Mouse (Mus musculus): Measurements from ENCODE around the gene Spdye4b. TPM values are rescaled to one million over a fixed set of nuclear protein-coding genes. Genes with fewer than 3 reads are reported as not detected.

The Spdye4b gene
- polyA plus RNA-seq, 1 experiment from 2014 or later, result 0.09 TPM

DNA sequence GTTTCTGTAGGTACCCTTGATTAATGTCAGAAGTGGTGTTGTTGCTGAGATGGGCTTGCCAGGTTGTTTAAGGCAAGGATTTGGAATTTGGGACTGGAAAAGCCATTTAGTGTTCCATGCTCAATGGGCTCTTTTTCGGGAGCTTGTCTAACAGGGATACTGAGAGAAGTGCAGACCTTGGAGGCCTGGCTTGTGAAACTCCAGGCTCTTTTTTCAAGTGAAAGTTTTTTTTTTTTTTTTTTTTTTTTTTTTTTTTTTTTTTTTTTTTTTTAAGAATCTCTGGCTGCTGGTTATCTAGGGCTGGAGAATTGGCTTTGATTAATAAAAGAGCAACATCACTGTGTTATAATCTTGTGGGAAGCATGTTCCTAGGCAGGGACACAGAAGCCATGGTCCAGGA lies 41.5 kb downstream of the Spdye4b start:
- H3K4me3 ChIP-seq (replicated peaks), result no peak overlapping the region
- no peak overlapping the region for H3K27ac ChIP-seq
- H3K36me3 ChIP-seq, result no peaks in the 10 kb centered on the region
- H3K4me2 ChIP-seq (replicated peaks), result no peak overlapping the region
- no peaks in the 10 kb centered on the region for H3K4me1 ChIP-seq (replicated peaks)
- no peak overlapping the region for H3K9ac ChIP-seq (replicated peaks)
- no peaks in the 10 kb centered on the region for H3K9me3 ChIP-seq
- no peak for ATAC-seq
- H3K27me3 ChIP-seq, result no peaks in the 10 kb centered on the region
- WGBS, result 76% methylated on average over 1 of the region's 1 CpGs

DNA sequence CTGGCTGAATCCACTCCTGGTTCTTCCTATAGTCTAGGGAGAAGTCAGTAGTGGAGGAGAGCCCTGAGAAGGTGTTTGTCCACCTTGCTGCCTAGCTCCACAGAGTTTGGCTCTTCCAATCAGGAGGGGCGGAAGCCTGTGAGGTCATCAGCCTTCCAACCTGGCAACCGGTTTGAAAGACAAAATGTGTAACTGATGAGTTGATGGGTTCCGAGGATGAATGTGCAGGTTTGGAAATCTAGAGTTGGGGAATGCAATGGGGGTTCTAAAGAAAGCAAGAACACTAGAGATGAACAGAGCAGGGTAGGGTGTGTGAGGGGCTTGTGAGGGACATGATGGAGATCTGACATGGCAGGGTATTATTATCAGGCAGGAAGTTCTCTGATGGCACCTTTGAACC lies 46.0 kb downstream of the Spdye4b start, which contains the start of gene Spdye4a:
TSS of gene Spdye4a (minus strand) at position 101 of the 400 bp plus-strand sequence.
- Histone ChIP-seq H3K4me3 (replicated peaks) (no peak within 1 kb of the TSS), H3K9me3 (peaks cover 9% of the 10 kb centered on the region; the same call in 1 of the 2 replicates), H3K4me1 (replicated peaks) (no peaks in the 10 kb centered on the region), H3K27ac (no peak within 1 kb of the TSS), H3K4me2 (replicated peaks) (no peak within 1 kb of the TSS), H3K9ac (replicated peaks) (no peak within 1 kb of the TSS), H3K27me3 (no peaks in the 10 kb centered on the region), H3K36me3 (no peaks in the 10 kb centered on the region)
- WGBS, result 88% methylated on average over 3 of the region's 3 CpGs
- no peak for ATAC-seq

DNA sequence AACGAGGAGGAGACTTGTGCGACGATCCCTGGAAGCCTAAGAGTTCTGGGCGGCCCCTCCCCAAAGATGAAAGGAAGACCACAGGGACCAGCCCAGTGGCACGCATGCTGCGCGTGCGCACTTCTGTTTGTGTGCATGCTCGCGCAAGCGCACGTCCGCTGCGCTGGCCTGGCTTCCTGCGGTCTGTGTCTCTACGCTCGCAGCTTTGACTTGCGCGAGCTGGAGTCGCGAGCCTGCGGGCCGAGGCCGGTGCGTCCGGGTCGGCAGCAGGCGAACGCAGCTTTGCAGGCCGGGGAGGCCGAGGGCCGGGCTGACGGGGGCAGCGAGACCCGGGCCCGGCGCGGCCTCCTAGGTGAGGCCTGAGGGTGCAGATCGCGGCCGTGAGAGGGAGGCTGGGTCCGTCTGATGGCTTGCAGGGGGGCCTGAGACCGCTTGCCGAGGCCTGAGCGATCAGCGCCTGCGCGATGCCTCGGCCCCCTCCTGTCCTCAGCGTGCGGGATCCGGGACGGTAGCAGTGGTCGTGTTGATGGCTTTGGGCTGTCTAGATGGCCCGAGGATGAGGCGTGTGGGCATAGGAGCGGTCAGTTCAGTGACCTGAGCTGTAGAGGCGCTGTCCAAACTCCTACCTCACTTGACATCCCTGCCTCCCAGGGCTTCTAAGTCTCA lies 54.3 kb downstream of the Spdye4b start, which contains the start of gene Zfp12:
TSS of gene Zfp12 (plus strand) at position 136 of the 666 bp plus-strand sequence.
- WGBS, result under 1% methylated on average over 58 of the region's 58 CpGs
- Histone ChIP-seq H3K4me3 (replicated peaks) (peak within 1 kb of the TSS; percentile 90), H3K36me3 (peaks cover 33% of the 10 kb centered on the region), H3K4me2 (replicated peaks) (peak within 1 kb of the TSS; percentile 78), H3K4me1 (replicated peaks) (peaks cover 26% of the 10 kb centered on the region), H3K27ac (peak within 1 kb of the TSS; percentile 99), H3K9me3 (no peaks in the 10 kb centered on the region), H3K27me3 (no peaks in the 10 kb centered on the region), H3K9ac (replicated peaks) (peak within 1 kb of the TSS; percentile 92)
- ATAC-seq, result peak; percentile 98

DNA sequence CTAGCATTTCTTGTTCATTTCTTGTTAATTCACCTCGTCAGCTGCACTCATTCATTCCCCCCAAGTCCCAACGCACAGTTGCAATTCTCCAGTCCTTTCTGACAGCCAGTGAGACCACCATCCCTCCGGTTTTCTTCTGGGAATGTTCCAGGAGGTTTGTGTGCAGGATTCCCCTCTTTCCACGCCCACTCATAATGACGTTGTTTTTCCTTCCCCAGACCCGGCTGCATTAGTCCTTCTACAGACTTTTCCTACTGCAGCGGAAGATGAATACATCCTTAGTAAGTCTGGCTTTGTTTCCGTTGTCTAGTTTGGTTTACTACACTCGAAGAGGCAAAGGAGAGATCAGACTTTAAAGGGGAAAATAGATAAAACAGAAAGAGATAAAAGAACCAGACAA lies 55.2 kb downstream of the Spdye4b start:
- WGBS, result 57% methylated on average over 9 of the region's 9 CpGs

DNA sequence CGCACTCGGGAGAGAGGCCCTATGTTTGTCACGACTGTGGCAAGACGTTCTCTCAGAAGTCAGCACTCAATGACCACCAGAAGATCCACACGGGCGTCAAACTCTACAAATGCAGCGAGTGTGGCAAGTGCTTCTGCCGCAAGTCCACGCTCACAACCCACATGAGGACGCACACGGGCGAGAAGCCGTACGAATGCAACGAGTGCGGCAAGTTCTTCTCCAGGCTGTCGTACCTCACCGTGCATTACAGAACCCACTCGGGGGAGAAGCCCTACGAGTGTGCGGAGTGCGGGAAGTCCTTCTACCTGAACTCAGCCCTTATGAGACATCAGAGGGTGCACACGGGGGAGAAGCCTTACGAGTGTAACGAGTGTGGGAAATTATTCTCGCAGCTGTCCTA lies 64.1 kb downstream of the Spdye4b start:
- peaks cover 93% of the 10 kb centered on the region for H3K36me3 ChIP-seq
- no peaks in the 10 kb centered on the region for H3K9me3 ChIP-seq
- no peak for ATAC-seq
- H3K4me1 ChIP-seq (replicated peaks), result no peaks in the 10 kb centered on the region
- H3K4me2 ChIP-seq (replicated peaks), result no peak overlapping the region
- 97% methylated on average over 26 of the region's 26 CpGs for WGBS
- H3K27me3 ChIP-seq, result no peaks in the 10 kb centered on the region
- no peak overlapping the region for H3K9ac ChIP-seq (replicated peaks)
- no peak overlapping the region for H3K4me3 ChIP-seq (replicated peaks)
- H3K27ac ChIP-seq, result no peak overlapping the region

More for the DNA sequence above, 55.2 kb downstream of the Spdye4b start:
- Histone ChIP-seq H3K9ac (replicated peaks) (peak overlapping the region; percentile 92), H3K4me3 (replicated peaks) (peak overlapping the region; percentile 90), H3K27me3 (no peaks in the 10 kb centered on the region), H3K4me2 (replicated peaks) (peak overlapping the region; percentile 78), H3K36me3 (peaks cover 42% of the 10 kb centered on the region), H3K9me3 (no peaks in the 10 kb centered on the region), H3K27ac (no peak overlapping the region), H3K4me1 (replicated peaks) (peaks cover 26% of the 10 kb centered on the region)
- ATAC-seq, result no peak

DNA sequence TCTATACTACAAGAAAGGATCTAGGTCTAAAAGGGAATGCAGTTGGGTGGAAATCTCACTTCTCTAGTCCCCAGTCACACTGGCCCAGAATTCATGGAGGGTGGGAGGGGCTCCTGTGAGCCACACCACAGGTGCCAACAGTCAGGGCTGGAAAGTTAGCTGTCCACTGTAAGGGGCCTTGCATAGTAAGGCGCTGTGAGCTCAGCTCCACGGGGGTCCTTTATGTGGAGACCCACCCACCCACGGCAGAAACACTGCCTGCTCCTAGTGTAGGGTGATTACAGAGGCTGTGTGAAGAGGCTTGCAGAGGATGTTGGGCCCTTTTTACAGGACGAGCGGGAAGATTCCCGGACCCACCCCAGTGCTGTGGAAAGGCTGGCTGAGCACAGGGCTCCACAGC lies 71.2 kb downstream of the Spdye4b start:
- H3K9me3 ChIP-seq, result no peaks in the 10 kb centered on the region
- H3K27ac ChIP-seq, result no peak overlapping the region
- H3K36me3 ChIP-seq, result peaks cover 83% of the 10 kb centered on the region
- no peak overlapping the region for H3K4me2 ChIP-seq (replicated peaks)
- 56% methylated on average over 6 of the region's 6 CpGs for WGBS
- peaks cover 24% of the 10 kb centered on the region for H3K4me1 ChIP-seq (replicated peaks)
- H3K9ac ChIP-seq (replicated peaks), result no peak overlapping the region
- H3K4me3 ChIP-seq (replicated peaks), result no peak overlapping the region; the same call in 1 of the 2 replicates
- peaks cover 58% of the 10 kb centered on the region for H3K27me3 ChIP-seq
- ATAC-seq, result no peak; the same call in 1 of the 2 replicates

DNA sequence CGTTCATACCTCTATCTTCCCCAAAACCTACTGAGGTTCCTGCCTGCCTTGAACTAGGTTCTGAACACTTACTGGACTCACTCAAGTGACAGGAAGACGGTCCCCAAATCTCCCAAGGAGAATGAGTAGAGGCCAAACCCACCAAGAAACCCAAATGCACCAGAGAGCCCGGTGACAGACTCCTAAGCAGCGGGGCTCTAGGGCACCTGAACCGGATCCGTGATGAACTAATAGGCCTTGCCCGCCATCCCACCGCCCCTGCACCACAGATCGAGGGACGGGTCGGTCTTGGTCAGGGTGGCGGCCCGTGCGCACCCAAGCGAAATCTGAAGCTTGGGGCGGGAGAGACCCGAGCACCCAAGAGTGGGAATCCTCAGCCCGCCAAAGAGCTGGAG lies 72.0 kb downstream of the Spdye4b start:
- no peaks in the 10 kb centered on the region for H3K9me3 ChIP-seq
- peaks cover 24% of the 10 kb centered on the region for H3K4me1 ChIP-seq (replicated peaks)
- H3K9ac ChIP-seq (replicated peaks), result no peak overlapping the region
- H3K27me3 ChIP-seq, result peaks cover 65% of the 10 kb centered on the region
- H3K36me3 ChIP-seq, result peaks cover 84% of the 10 kb centered on the region
- H3K4me3 ChIP-seq (replicated peaks), result peak overlapping the region; percentile 35; the same call in 1 of the 2 replicates
- 30% methylated on average over 18 of the region's 18 CpGs for WGBS
- no peak overlapping the region for H3K27ac ChIP-seq
- ATAC-seq, result no peak
- no peak overlapping the region; the same call in 1 of the 2 replicates for H3K4me2 ChIP-seq (replicated peaks)

DNA sequence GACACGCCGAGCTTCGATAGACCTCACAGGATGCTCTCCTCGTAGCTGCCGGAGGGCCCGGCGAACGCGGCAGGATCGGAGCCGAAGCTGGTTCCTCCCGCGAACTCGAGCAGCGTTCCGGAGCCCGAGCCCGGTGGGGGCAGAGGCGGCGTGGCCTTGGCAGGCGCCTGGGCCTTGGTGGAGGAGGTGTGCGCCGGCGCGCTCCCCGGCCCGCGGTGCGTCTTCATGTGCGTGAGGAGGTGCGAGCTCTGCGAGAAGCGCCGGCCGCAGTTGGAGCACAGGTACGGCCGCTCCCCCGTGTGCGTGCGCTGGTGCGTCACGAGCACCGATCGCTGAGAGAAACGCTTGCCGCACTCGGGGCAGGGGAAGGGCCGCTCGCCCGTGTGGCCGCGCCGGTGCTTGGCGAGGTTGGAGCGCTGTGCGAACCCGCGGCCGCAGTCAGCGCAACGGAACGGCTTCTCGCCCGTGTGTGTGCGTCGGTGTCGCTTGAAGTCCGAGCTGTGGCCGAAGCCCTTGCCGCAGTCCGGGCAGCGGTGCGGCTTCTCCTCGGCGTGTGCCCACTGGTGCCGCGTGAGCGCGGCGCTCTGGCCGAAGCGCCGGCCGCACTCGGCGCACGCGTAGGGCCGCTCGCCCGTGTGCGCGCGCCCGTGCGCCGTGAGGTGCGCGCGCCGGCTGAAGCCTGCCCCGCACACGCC lies 72.5 kb downstream of the Spdye4b start:
- peak overlapping the region; percentile 55 for H3K4me2 ChIP-seq (replicated peaks)
- H3K4me1 ChIP-seq (replicated peaks), result peaks cover 24% of the 10 kb centered on the region
- peaks cover 84% of the 10 kb centered on the region for H3K36me3 ChIP-seq
- H3K27me3 ChIP-seq, result peaks cover 71% of the 10 kb centered on the region
- no peak overlapping the region for H3K27ac ChIP-seq
- peak overlapping the region; percentile 44 for H3K9ac ChIP-seq (replicated peaks)
- ATAC-seq, result no peak
- H3K9me3 ChIP-seq, result no peaks in the 10 kb centered on the region
- WGBS, result 7% methylated on average over 103 of the region's 103 CpGs
- peak overlapping the region; percentile 35 for H3K4me3 ChIP-seq (replicated peaks)

DNA sequence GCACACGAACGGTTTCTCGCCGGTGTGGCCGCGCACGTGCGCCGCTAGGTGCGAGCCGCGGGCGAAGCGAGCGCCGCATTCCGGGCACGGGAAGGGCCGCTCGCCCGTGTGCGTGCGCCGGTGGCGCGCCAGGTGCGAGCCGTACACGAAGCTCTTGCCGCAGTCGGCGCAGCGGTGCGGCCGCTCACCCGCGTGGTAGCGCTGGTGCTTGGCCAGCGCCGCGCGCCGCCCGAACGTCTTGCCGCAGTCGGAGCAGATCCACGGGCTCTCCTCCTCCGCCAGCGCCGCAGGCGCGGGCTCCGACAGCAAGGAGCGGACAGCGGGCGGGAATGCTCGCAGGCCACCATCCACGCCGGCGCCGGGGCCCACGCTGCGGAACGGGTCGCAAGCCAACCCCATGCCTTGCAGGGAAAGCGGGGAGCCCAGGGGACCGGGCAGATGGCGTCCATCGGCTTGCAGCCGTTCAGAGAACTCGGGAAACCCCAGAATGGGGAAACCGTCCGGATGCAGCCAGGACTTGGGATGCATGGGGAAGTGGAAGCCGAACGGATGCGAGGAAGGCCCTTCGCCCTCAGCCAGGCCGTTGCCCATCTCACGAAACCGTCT lies 73.2 kb downstream of the Spdye4b start:
- peaks cover 85% of the 10 kb centered on the region for H3K36me3 ChIP-seq
- peak overlapping the region; percentile 44 for H3K9ac ChIP-seq (replicated peaks)
- peaks cover 77% of the 10 kb centered on the region for H3K27me3 ChIP-seq
- peaks cover 24% of the 10 kb centered on the region for H3K4me1 ChIP-seq (replicated peaks)
- ATAC-seq, result 0 out of 2 replicates have a peak, but pooled peaks have one; percentile 10
- H3K4me2 ChIP-seq (replicated peaks), result peak overlapping the region; percentile 55
- peak overlapping the region; percentile 35 for H3K4me3 ChIP-seq (replicated peaks)
- no peak overlapping the region for H3K27ac ChIP-seq
- no peaks in the 10 kb centered on the region for H3K9me3 ChIP-seq
- WGBS, result 4% methylated on average over 81 of the region's 81 CpGs

Small RNA genes within 50 kb of the gene (microRNA-seq; reads per million reads assigned to microRNA genes)
- not detected for gene Gm44405

Other genes with a start within 250 kb of the Spdye4b start
- 555 TPM in 2 replicates for gene Fscn1, start 220.7 kb upstream of the Spdye4b start, polyA plus RNA-seq (2015; fragmentation: Nextera tagmentation; extraction: Ambion mirVana)
- gene Rnf216, start 68.0 kb upstream of the Spdye4b start, polyA plus RNA-seq (2015; fragmentation: Nextera tagmentation; extraction: Ambion mirVana), result 34.9 and 36.9 TPM in 2 replicates
- 0.06 and 0.07 TPM in 2 replicates for gene Olfr718-ps1, start 33.4 kb upstream of the Spdye4b start, polyA plus RNA-seq (2015; fragmentation: Nextera tagmentation; extraction: Ambion mirVana)
- gene Rbak, start 242 bp upstream of the Spdye4b start, polyA plus RNA-seq (2015; fragmentation: Nextera tagmentation; extraction: Ambion mirVana), result 15.9 and 16.2 TPM in 2 replicates
- not detected in 2 replicates for gene Spdye4a, start 45.9 kb downstream of the Spdye4b start, polyA plus RNA-seq (2015; fragmentation: Nextera tagmentation; extraction: Ambion mirVana)
- 24.3 and 25.1 TPM in 2 replicates for gene Zfp12, start 54.1 kb downstream of the Spdye4b start, polyA plus RNA-seq (2015; fragmentation: Nextera tagmentation; extraction: Ambion mirVana)
- gene Zfp316, start 89.0 kb downstream of the Spdye4b start, polyA plus RNA-seq (2015; fragmentation: Nextera tagmentation; extraction: Ambion mirVana), result 8.2 and 12.1 TPM in 2 replicates
- gene Zfp853, start 112.6 kb downstream of the Spdye4b start, polyA plus RNA-seq (2015; fragmentation: Nextera tagmentation; extraction: Ambion mirVana), result 0.05 and 0.06 TPM in 2 replicates
- gene E130309D02Rik, start 134.3 kb downstream of the Spdye4b start, polyA plus RNA-seq (2015; fragmentation: Nextera tagmentation; extraction: Ambion mirVana), result 38.5 and 43.4 TPM in 2 replicates
- gene Zdhhc4, start 148.2 kb downstream of the Spdye4b start, polyA plus RNA-seq (2015; fragmentation: Nextera tagmentation; extraction: Ambion mirVana), result 77.1 and 83.8 TPM in 2 replicates
- gene Grid2ip, start 176.3 kb downstream of the Spdye4b start, polyA plus RNA-seq (2015; fragmentation: Nextera tagmentation; extraction: Ambion mirVana), result 0.19 and 0.36 TPM in 2 replicates
- gene Kdelr2, start 222.8 kb downstream of the Spdye4b start, polyA plus RNA-seq (2015; fragmentation: Nextera tagmentation; extraction: Ambion mirVana), result 138 and 141 TPM in 2 replicates

Data from midbrain, embryonic 13.5 days (tissue).